Mouse (Mus musculus): ENCODE measurements around the gene Rnf25. TPM values are rescaled to one million over a fixed set of nuclear protein-coding genes. Genes with fewer than 3 reads are reported as not detected.

Rnf25 gene
- polyA plus RNA-seq, 1 experiment = 31.3 TPM

DNA sequence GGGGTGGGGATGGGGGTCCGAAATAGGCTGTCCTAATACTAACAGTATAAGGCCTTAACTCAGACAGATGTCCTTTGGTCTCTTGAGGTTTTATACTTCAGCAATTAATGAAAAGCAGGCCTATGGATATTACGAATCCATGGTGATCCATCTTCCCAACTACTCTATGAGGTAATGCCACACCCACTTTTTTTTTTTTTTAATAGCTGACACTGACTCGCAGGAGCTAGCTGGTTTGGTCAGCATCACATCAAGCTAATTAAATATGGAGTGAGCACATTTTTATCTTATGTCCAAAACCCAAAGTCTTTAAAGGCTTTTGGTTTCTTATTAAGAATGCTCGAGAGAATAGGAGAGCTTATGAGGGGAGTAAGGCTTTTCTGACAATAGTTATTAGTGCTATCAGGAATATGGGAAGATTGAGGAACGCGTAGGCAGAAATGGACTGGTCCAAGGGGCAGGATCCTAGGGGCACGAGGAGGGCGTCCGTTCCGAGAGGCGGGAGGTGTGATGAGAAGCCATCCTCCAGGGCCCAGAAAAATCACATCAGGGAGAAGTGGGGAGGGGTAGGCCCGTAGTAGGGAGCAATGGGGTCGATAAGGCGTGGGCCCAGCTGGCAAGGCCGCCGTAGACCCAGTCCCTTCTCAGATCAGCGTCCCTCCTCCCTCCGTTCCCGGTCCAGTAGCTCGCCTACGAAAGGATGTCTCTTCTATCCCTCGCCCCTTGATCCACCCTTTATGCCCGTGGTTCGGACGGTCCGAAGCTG is 513 bp downstream of the Rnf25 start:
- Histone ChIP-seq H3K4me1 (ENCODE audit: control insufficient read depth, insufficient read depth, insufficient read length, low read length) (peaks cover 3% of the 10 kb centered on the region), H3K27me3 (ENCODE audit: control insufficient read depth, insufficient read depth, low read length) (no peaks in the 10 kb centered on the region), H3K27ac (ENCODE audit: insufficient read depth, low read depth, low read length) (no peak overlapping the region), H3K36me3 (ENCODE audit: control insufficient read depth, insufficient read depth, low read length) (peaks cover 12% of the 10 kb centered on the region), H3K4me3 (ENCODE audit: low read depth, low read length) (peak overlapping the region; percentile 91)
- WGBS = 7% methylated on average over 24 of the region's 26 CpGs
- TF ChIP-seq POLR2A (IDR thresholded peaks at IDR 0.05; ENCODE audit: low read depth, low read length) (no peak), CTCF (IDR thresholded peaks at IDR 0.05; ENCODE audit: extremely low read depth, insufficient read length, insufficient replicate concordance, low read depth, low read length) (no peak)

DNA sequence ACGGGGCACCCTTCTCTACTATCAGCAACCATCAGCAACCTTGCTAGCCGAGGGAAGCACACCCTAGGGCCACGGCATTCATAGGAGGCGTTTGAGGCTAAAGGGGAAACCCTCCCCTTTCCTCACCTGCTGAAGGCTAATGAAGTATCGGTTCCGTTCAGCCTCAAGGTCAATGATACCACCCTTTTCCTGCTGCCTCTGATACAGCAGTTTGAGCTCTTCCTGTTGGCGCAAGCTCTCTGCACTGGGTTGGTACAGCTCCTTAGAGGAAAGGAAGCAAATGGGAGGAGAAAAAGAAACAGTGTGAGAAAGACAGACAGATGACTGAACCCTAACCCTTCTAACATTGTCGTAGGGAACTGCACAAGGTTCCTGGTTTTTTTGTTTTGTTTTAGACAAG is 6.8 kb downstream of the Rnf25 start:
- TF ChIP-seq CTCF (IDR thresholded peaks at IDR 0.05; ENCODE audit: extremely low read depth, insufficient read length, insufficient replicate concordance, low read depth, low read length) (no peak), POLR2A (IDR thresholded peaks at IDR 0.05; ENCODE audit: low read depth, low read length) (no peak)
- H3K27ac ChIP-seq (ENCODE audit: insufficient read depth, low read depth, low read length) = no peak overlapping the region
- 69% methylated on average over 8 of the region's 8 CpGs for WGBS
- no peaks in the 10 kb centered on the region for H3K4me1 ChIP-seq (ENCODE audit: control insufficient read depth, insufficient read depth, insufficient read length, low read length)
- no peaks in the 10 kb centered on the region for H3K27me3 ChIP-seq (ENCODE audit: control insufficient read depth, insufficient read depth, low read length)
- no peak overlapping the region for H3K4me3 ChIP-seq (ENCODE audit: low read depth, low read length)
- H3K36me3 ChIP-seq (ENCODE audit: control insufficient read depth, insufficient read depth, low read length) = peaks cover 43% of the 10 kb centered on the region

DNA sequence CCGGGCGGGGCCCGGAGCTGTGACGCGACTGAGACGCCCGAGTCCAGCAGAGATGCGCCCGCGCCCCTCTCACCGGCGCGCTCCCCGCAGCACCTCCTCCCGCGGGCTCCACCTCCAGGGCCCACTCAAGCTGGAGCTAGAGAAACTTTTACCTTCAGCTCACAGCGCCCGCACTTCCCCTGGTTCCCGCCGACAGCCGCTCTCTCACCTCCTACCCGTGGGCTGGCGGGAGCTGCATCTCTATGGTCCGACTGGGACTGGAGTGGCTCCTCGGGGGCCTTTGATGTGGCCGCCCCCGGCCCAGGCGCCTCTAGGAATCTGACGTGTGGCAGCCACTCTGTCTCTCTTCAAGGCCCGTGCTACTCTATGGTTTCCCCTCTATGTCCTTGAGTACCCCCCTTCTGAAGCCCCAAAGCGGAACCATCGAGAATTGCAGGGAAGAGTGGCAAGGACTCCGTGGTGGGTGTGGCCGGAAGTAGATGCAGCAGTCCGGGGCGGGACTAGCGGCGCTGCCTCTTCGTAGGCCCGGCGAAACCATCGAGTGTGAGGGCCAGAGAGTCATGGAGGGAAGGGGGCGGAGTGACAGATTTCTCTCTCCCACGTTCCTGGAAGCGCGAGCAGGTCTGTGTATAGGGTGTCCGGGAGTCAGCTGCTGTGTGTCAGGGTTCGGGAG is 13.3 kb downstream of the Rnf25 start, which contains the start of the genes Zfp142 and Bcs1l:
Zfp142 (minus strand) TSS at position 474 of the 673 bp plus-strand sequence.
Bcs1l (plus strand) TSS at position 517 of the 673 bp plus-strand sequence.
- Histone ChIP-seq H3K4me1 (ENCODE audit: control insufficient read depth, insufficient read depth, insufficient read length, low read length) (peaks cover 2% of the 10 kb centered on the region; the same call in 1 of the 2 replicates), H3K27ac (ENCODE audit: insufficient read depth, low read depth, low read length) (peak within 1 kb of the TSS; percentile 57), H3K27me3 (ENCODE audit: control insufficient read depth, insufficient read depth, low read length) (no peaks in the 10 kb centered on the region), H3K36me3 (ENCODE audit: control insufficient read depth, insufficient read depth, low read length) (peaks cover 14% of the 10 kb centered on the region), H3K4me3 (ENCODE audit: low read depth, low read length) (peak within 1 kb of the TSS; percentile 90)
- under 1% methylated on average over 48 of the region's 48 CpGs for WGBS
- TF ChIP-seq CTCF (IDR thresholded peaks at IDR 0.05; ENCODE audit: extremely low read depth, insufficient read length, insufficient replicate concordance, low read depth, low read length) (no peak), POLR2A (IDR thresholded peaks at IDR 0.05; ENCODE audit: low read depth, low read length) (peak; percentile 39)

DNA sequence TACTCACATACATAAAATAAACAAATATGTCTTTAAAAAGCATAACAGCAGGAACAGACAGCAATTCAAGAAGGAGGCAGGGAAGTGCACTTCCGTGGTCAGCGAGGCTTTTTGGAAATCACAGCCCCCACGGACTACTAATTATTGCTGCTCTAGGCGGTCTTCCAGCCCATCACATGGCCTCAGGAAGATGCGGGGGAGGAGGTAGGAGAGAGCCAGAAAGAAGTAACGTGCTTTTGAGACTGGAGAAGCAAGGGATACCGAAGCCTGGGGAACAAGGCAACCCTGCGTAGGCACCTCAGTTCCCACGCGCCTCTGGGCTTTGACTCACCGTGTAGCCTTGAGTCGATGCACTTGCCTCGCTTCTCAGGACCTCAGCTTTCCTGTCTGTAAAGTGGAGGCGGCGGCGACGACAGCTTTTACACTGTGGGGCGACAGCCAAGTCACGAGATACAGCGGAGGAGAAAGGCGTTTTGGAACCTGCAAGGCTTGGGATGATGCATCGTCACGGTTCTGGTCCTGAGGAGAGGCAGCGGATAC is 13.9 kb downstream of the Rnf25 start:
- no peak for TF ChIP-seq CTCF (IDR thresholded peaks at IDR 0.05; ENCODE audit: extremely low read depth, insufficient read length, insufficient replicate concordance, low read depth, low read length)
- no peak for TF ChIP-seq POLR2A (IDR thresholded peaks at IDR 0.05; ENCODE audit: low read depth, low read length)
- no peaks in the 10 kb centered on the region for H3K27me3 ChIP-seq (ENCODE audit: control insufficient read depth, insufficient read depth, low read length)
- peaks cover 17% of the 10 kb centered on the region for H3K36me3 ChIP-seq (ENCODE audit: control insufficient read depth, insufficient read depth, low read length)
- 2% methylated on average over 24 of the region's 24 CpGs for WGBS
- peak overlapping the region; percentile 90 for H3K4me3 ChIP-seq (ENCODE audit: low read depth, low read length)
- peak overlapping the region; percentile 57 for H3K27ac ChIP-seq (ENCODE audit: insufficient read depth, low read depth, low read length)
- peaks cover 2% of the 10 kb centered on the region; the same call in 1 of the 2 replicates for H3K4me1 ChIP-seq (ENCODE audit: control insufficient read depth, insufficient read depth, insufficient read length, low read length)

DNA sequence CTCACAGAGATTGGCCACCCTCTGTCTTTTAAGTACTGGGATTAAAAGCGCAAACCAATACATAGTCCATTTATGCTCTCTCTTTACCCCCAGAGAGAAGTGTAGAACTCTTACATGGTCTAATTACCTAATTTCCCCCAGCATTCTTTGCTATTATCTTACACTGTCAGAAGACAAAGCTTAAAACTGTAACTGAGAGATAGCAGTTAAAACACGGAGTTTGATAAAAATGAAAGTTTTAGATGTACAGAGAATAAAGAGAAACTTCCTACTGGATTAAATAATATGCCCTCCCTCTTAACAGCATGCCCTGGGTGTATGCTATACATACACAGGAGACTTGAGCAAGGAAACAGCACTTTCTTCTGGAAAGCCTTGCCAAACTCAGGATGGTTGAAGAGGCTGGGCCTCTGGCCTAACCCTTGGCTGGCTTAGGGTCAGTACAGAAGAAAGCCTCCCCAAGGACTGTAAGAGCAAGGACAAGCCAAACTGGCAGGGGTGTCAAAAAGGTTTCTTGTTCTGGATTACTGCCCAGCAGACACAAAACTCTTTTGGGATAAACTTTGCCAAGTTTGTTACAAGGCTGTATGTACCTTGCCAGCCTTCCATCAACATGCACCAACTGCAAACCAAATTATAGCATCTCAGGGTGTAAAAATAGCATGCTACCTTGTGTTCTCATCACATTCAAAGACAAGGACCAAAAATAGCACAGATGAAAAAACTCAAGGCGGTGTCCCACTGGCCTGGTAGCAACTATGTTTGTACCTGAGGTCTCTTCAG is 16.4 kb downstream of the Rnf25 start:
- 92% methylated on average over 3 of the region's 3 CpGs for WGBS
- no peaks in the 10 kb centered on the region for H3K27me3 ChIP-seq (ENCODE audit: control insufficient read depth, insufficient read depth, low read length)
- H3K4me1 ChIP-seq (ENCODE audit: control insufficient read depth, insufficient read depth, insufficient read length, low read length) = peaks cover 2% of the 10 kb centered on the region; the same call in 1 of the 2 replicates
- no peak overlapping the region for H3K27ac ChIP-seq (ENCODE audit: insufficient read depth, low read depth, low read length)
- H3K4me3 ChIP-seq (ENCODE audit: low read depth, low read length) = no peak overlapping the region
- TF ChIP-seq CTCF (IDR thresholded peaks at IDR 0.05; ENCODE audit: extremely low read depth, insufficient read length, insufficient replicate concordance, low read depth, low read length) = no peak
- no peak for TF ChIP-seq POLR2A (IDR thresholded peaks at IDR 0.05; ENCODE audit: low read depth, low read length)
- H3K36me3 ChIP-seq (ENCODE audit: control insufficient read depth, insufficient read depth, low read length) = peaks cover 14% of the 10 kb centered on the region

DNA sequence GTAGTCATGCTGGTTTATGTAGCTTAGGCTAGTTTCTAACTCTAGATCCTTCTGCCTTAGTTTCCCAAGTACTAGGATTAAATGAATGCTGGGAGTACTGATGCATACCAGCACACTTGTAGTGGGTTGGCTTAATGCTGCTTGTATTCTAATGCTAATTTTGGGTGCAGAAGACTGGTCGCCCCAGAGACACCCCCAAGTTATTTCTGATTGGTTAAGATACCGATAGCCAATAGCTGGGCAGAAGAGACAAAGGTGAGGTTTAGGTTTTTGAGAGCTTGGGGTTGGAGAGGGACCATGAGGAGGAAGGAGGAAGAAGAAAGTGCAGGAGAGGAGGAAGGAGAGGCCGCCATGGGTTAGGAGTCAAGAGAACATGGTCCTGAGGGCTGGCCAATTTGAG is 18.6 kb downstream of the Rnf25 start:
- Histone ChIP-seq H3K4me3 (ENCODE audit: low read depth, low read length) (no peak overlapping the region), H3K27me3 (ENCODE audit: control insufficient read depth, insufficient read depth, low read length) (no peaks in the 10 kb centered on the region), H3K27ac (ENCODE audit: insufficient read depth, low read depth, low read length) (no peak overlapping the region), H3K4me1 (ENCODE audit: control insufficient read depth, insufficient read depth, insufficient read length, low read length) (peaks cover 2% of the 10 kb centered on the region; the same call in 1 of the 2 replicates), H3K36me3 (ENCODE audit: control insufficient read depth, insufficient read depth, low read length) (peaks cover 30% of the 10 kb centered on the region)
- WGBS = 88% methylated on average over 3 of the region's 3 CpGs
- TF ChIP-seq CTCF (IDR thresholded peaks at IDR 0.05; ENCODE audit: extremely low read depth, insufficient read length, insufficient replicate concordance, low read depth, low read length) (no peak), POLR2A (IDR thresholded peaks at IDR 0.05; ENCODE audit: low read depth, low read length) (no peak)

All from small intestine, adult 2 months (tissue).